Mouse (Mus musculus) midbrain, embryonic 16.5 days (tissue): Measurements from ENCODE around the gene Gm45618. TPM values are rescaled to one million over a fixed set of nuclear protein-coding genes. Genes with fewer than 3 reads are reported as not detected.
"Not testable (repeated sequence)": the region's sequence is repeated elsewhere in the genome, so short reads cannot be mapped to it uniquely, and the experiment has no call there.

ENCODE experiments used
- ATAC-seq: fragments of 200-750 bp; cut with Nextera tagmentation; 2 replicates; pipeline ENCODE4 v1.8.0; 2017; ENCODE audit warnings: moderate TSS enrichment
- H3K27ac ChIP-seq: fragments of 300-500 bp; sonication (generic); 2 replicates; pipeline ENCODE4 v1.5.1; 2014; ENCODE audit warnings: mild to moderate bottlenecking, low read length, mixed read lengths
- H3K27me3 ChIP-seq: fragments of 300-500 bp; sonication (generic); 2 replicates; pipeline ENCODE4 v1.6.1; 2014; ENCODE audit warnings: low read depth, low read length, mixed read lengths; ENCODE audit not compliant: control insufficient read depth, insufficient read depth
- H3K36me3 ChIP-seq: fragments of 300-500 bp; sonication (generic); 2 replicates; pipeline ENCODE4 v1.6.1; 2014; ENCODE audit warnings: mild to moderate bottlenecking, low read length, moderate library complexity, mixed read lengths; ENCODE audit not compliant: control insufficient read depth, insufficient read depth
- H3K4me1 ChIP-seq: fragments of 300-500 bp; sonication (generic); 2 replicates; pipeline ENCODE4 v1.6.1; 2014; ENCODE audit warnings: mild to moderate bottlenecking, low read length, mixed read lengths; ENCODE audit not compliant: control insufficient read depth, insufficient read depth
- H3K4me2 ChIP-seq: fragments of 300-500 bp; sonication (generic); 2 replicates; pipeline ENCODE4 v1.6.1; 2014; ENCODE audit warnings: mild to moderate bottlenecking, low read length, mixed read lengths
- H3K4me3 ChIP-seq: fragments of 300-500 bp; sonication (generic); 2 replicates; pipeline ENCODE4 v1.5.1; 2014; ENCODE audit warnings: low read depth, mild to moderate bottlenecking, low read length, moderate library complexity, mixed read lengths
- H3K9ac ChIP-seq: fragments of 300-500 bp; sonication (generic); 2 replicates; pipeline ENCODE4 v1.6.1; 2014; ENCODE audit warnings: low read depth, low read length, mixed read lengths
- H3K9me3 ChIP-seq: fragments of 300-500 bp; sonication (generic); replicated peaks from 2 replicates; pipeline ENCODE4 v1.6.1; 2014; ENCODE audit warnings: mild to moderate bottlenecking, low read length, mixed read lengths; ENCODE audit not compliant: control insufficient read depth, poor library complexity, severe bottlenecking
- WGBS: fragments of 180-500 bp; shearing (Covaris S2); extraction: QIAGEN DNeasy Blood & Tissue Kit; methylation state at CpG from one replicate; pipeline ENCODE4 v1.1.7; 2014; 5-methylcytosine and 5-hydroxymethylcytosine counted together
- polyA plus RNA-seq: library from polyadenylated mRNA; unstranded; fragments of >200 nt; fragmentation: Nextera tagmentation; extraction: Ambion mirVana; gene quantifications from 2 replicates; pipeline ENCODE4 v1.2.1, GENCODE M21; 2015

Gm45618 gene
- polyA plus RNA-seq, 1 experiment from 2014 or later = 0.30 TPM

- H3K9ac ChIP-seq = no peak overlapping the region
- no peaks in the 10 kb centered on the region for H3K4me1 ChIP-seq
- no peaks in the 10 kb centered on the region for H3K27me3 ChIP-seq
- no peaks in the 10 kb centered on the region for H3K36me3 ChIP-seq
- no peaks in the 10 kb centered on the region for H3K9me3 ChIP-seq
- no peak overlapping the region for H3K4me3 ChIP-seq
- no peak for ATAC-seq
- H3K4me2 ChIP-seq = no peak overlapping the region
- 56% methylated on average over 4 of the region's 4 CpGs for WGBS
- H3K27ac ChIP-seq = no peak overlapping the region
These were observed 24.9 kb upstream of the Gm45618 start for GRCm38 (mm10) chr7:142145413-142145940.

DNA sequence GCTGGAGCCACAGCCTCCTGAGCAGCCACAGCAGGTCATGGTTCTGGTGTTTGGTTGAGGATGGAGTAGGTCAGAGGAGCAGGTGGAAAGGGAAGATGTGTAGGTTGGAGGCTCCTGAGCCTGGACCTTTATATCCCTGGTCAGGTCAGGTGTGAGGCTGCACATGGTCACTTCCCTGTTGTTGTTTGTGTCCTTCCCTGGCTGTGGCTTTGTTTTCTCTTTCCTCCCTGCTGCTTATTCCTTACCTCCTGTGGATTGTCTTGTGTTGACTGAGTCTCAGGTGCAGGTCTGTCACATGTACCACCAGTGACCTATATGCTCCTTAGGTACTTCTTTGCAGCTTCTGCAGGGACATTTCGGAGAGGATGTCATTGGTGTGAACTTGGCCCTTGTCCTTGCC, 24.0 kb upstream of the Gm45618 start, which contains the start of gene Gm45337:
Gm45337 (minus strand) TSS at position 101 of the 400 bp plus-strand sequence.
- Histone ChIP-seq H3K9me3 (no peaks in the 10 kb centered on the region), H3K27me3 (no peaks in the 10 kb centered on the region), H3K4me2 (no peak within 1 kb of the TSS), H3K9ac (no peak within 1 kb of the TSS), H3K36me3 (no peaks in the 10 kb centered on the region), H3K4me1 (no peaks in the 10 kb centered on the region), H3K27ac (no peak within 1 kb of the TSS), H3K4me3 (no peak within 1 kb of the TSS)
- ATAC-seq = no peak
- WGBS = 80% methylated on average over 1 of the region's 1 CpGs

DNA sequence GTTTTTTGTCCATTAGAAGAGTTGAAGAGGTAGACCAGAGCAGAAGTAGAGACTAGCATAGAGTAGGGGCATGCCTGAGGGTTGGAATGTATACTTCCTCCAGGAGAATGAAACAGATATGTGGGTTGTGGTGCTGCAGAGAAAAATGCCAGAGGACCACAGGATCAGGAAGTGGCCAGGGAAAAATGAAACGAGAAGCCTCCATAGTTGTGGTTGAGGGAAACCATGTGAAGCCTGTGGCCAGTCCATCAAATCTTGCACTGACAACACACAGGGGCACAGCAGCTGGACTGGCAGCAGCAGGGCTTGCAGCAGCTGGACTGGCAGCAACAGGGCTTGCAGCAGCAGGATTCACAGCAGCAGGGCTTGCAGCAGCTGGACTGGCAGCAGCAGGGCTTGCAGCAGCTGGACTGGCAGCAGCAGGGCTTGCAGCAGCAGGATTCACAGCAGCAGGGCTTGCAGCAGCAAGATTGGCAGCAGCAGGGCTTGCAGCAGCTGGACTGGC, 23.0 kb upstream of the Gm45618 start:
- not testable (repeated sequence) for H3K9ac ChIP-seq, H3K4me2 ChIP-seq
- 56% methylated on average over 1 of the region's 1 CpGs for WGBS

DNA sequence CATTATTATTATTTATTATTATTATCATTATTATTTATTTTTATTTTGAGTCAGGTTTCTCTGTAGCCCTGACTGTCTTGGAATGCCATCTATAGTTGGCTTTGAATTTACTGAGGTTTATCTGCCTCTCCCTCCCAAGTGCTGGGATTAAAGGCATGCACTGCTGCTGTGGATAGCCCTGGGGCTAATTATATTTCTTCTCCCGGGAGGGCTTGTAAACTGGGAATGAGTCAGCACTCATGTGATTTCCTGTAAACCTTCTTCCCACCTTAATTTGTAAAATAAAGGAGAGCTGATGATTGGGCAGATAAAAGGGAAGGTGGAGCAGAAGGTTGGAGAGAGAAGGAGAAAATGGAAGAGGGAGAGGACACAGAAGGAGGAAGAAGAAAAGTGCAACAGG, 20.2 kb upstream of the Gm45618 start:
- 37% methylated on average over 1 of the region's 1 CpGs for WGBS
- no peaks in the 10 kb centered on the region for H3K4me1 ChIP-seq
- H3K9me3 ChIP-seq = no peaks in the 10 kb centered on the region
- no peaks in the 10 kb centered on the region for H3K27me3 ChIP-seq
- H3K27ac ChIP-seq = no peak overlapping the region
- no peak overlapping the region for H3K9ac ChIP-seq
- H3K4me3 ChIP-seq = no peak overlapping the region
- ATAC-seq = no peak
- no peak overlapping the region for H3K4me2 ChIP-seq
- no peaks in the 10 kb centered on the region for H3K36me3 ChIP-seq

More for the DNA sequence above, 23.0 kb upstream of the Gm45618 start:
- H3K4me1 ChIP-seq, H3K27me3 ChIP-seq, ATAC-seq, H3K36me3 ChIP-seq, H3K9me3 ChIP-seq, H3K27ac ChIP-seq, H3K4me3 ChIP-seq: not testable (repeated sequence)

GRCm38 (mm10) chr7:142135934-142136333, 15.4 kb upstream of the Gm45618 start, which contains the start of gene Gm39115:
Gene Gm39115 (minus strand): TSS chr7:142136034.
- not testable (repeated sequence) for H3K9me3 ChIP-seq

GRCm38 (mm10) chr7:142134206-142134995, 13.9 kb upstream of the Gm45618 start:
- Histone ChIP-seq H3K4me3 (no peak overlapping the region), H3K9ac (no peak overlapping the region), H3K27me3 (no peaks in the 10 kb centered on the region), H3K4me1 (no peaks in the 10 kb centered on the region), H3K4me2 (no peak overlapping the region), H3K9me3 (no peaks in the 10 kb centered on the region), H3K36me3 (no peaks in the 10 kb centered on the region), H3K27ac (no peak overlapping the region)
- WGBS = 60% methylated on average over 4 of the region's 4 CpGs
- ATAC-seq = no peak

More at GRCm38 (mm10) chr7:142135934-142136333, 15.4 kb upstream of the Gm45618 start, which contains the start of gene Gm39115:
- 44% methylated on average over 2 of the region's 2 CpGs for WGBS
- H3K4me3 ChIP-seq, H3K36me3 ChIP-seq, H3K27me3 ChIP-seq, H3K27ac ChIP-seq, H3K4me2 ChIP-seq, ATAC-seq, H3K9ac ChIP-seq, H3K4me1 ChIP-seq: not testable (repeated sequence)

GRCm38 (mm10) chr7:142128843-142129242, 8.3 kb upstream of the Gm45618 start:
- Histone ChIP-seq H3K27me3 (no peaks in the 10 kb centered on the region), H3K4me2 (no peak overlapping the region), H3K4me3 (no peak overlapping the region), H3K4me1 (no peaks in the 10 kb centered on the region), H3K9ac (no peak overlapping the region), H3K9me3 (no peaks in the 10 kb centered on the region), H3K27ac (no peak overlapping the region), H3K36me3 (no peaks in the 10 kb centered on the region)
- WGBS = 64% methylated on average over 4 of the region's 4 CpGs
- no peak for ATAC-seq

GRCm38 (mm10) chr7:142119632-142120031, 897 bp downstream of the Gm45618 start:
- Histone ChIP-seq H3K9ac (no peak overlapping the region), H3K27me3 (no peaks in the 10 kb centered on the region), H3K4me3 (no peak overlapping the region), H3K4me2 (no peak overlapping the region), H3K36me3 (no peaks in the 10 kb centered on the region), H3K27ac (no peak overlapping the region), H3K4me1 (no peaks in the 10 kb centered on the region), H3K9me3 (no peaks in the 10 kb centered on the region)
- WGBS = 13% methylated on average over 5 of the region's 5 CpGs
- no peak for ATAC-seq

GRCm38 (mm10) chr7:142104747-142105146, 15.8 kb downstream of the Gm45618 start:
- Histone ChIP-seq H3K36me3 (no peaks in the 10 kb centered on the region), H3K4me1 (no peaks in the 10 kb centered on the region), H3K9ac (no peak overlapping the region), H3K9me3 (no peaks in the 10 kb centered on the region), H3K4me3 (no peak overlapping the region), H3K4me2 (no peak overlapping the region), H3K27me3 (no peaks in the 10 kb centered on the region), H3K27ac (no peak overlapping the region)
- ATAC-seq = no peak
- WGBS = 59% methylated on average over 5 of the region's 5 CpGs
